Mouse (Mus musculus): ENCODE results near the gene Herpud2.

Herpud2 gene

GRCm38 (mm10) chr9:25151611-25152241 lies at the start of gene Herpud2:
Gene Herpud2 (minus strand): TSS chr9:25151820.
- DNase-seq, result peak; percentile 93 to 98

- no peak for DNase-seq
Observed at GRCm38 (mm10) chr9:25200987-25201386, 49.4 kb upstream of the Herpud2 start.

- DNase-seq, result no peak
Observed at GRCm38 (mm10) chr9:25200148-25200547, 48.5 kb upstream of the Herpud2 start.

GRCm38 (mm10) chr9:25196746-25197145 lies 45.1 kb upstream of the Herpud2 start:
- DNase-seq, result no peak

GRCm38 (mm10) chr9:25191612-25192011 lies 40.0 kb upstream of the Herpud2 start:
- DNase-seq, result no peak

GRCm38 (mm10) chr9:25186501-25186900 lies 34.9 kb upstream of the Herpud2 start:
- DNase-seq, result no peak

GRCm38 (mm10) chr9:25185854-25186253 lies 34.2 kb upstream of the Herpud2 start:
- no peak for DNase-seq

- DNase-seq, result no peak
Observed at GRCm38 (mm10) chr9:25184606-25185005, 33.0 kb upstream of the Herpud2 start.

GRCm38 (mm10) chr9:25178066-25178465 lies 26.4 kb upstream of the Herpud2 start:
- DNase-seq, result no peak

GRCm38 (mm10) chr9:25177201-25177600 lies 25.6 kb upstream of the Herpud2 start:
- peak; percentile 34 to 40 for DNase-seq

- DNase-seq, result no peak
Observed at GRCm38 (mm10) chr9:25176562-25176961, 24.9 kb upstream of the Herpud2 start.

GRCm38 (mm10) chr9:25175978-25176377 lies 24.4 kb upstream of the Herpud2 start:
- DNase-seq, result no peak

GRCm38 (mm10) chr9:25175039-25175442 lies 23.4 kb upstream of the Herpud2 start:
- peak; percentile 20 to 48 for DNase-seq

- DNase-seq, result no peak
Observed at GRCm38 (mm10) chr9:25174614-25175013, 23.0 kb upstream of the Herpud2 start.

GRCm38 (mm10) chr9:25173171-25173570 lies 21.6 kb upstream of the Herpud2 start:
- peak; percentile 9 to 40 for DNase-seq

GRCm38 (mm10) chr9:25169626-25170025 lies 18.0 kb upstream of the Herpud2 start:
- no peak for DNase-seq

GRCm38 (mm10) chr9:25167458-25168084 lies 16.0 kb upstream of the Herpud2 start:
- peak; percentile 72 to 84 for DNase-seq

GRCm38 (mm10) chr9:25158218-25158617 lies 6.6 kb upstream of the Herpud2 start:
- DNase-seq, result no peak

GRCm38 (mm10) chr9:25156377-25156776 lies 4.8 kb upstream of the Herpud2 start:
- peak in 1 of 2 experiments; percentile 29 for DNase-seq

GRCm38 (mm10) chr9:25153066-25153465 lies 1.4 kb upstream of the Herpud2 start:
- DNase-seq, result no peak

GRCm38 (mm10) chr9:25152457-25152856 lies 837 bp upstream of the Herpud2 start:
- no peak for DNase-seq

GRCm38 (mm10) chr9:25150791-25151610 lies 619 bp downstream of the Herpud2 start:
- peak; percentile 69 to 86 for DNase-seq

GRCm38 (mm10) chr9:25148767-25149166 lies 2.9 kb downstream of the Herpud2 start:
- DNase-seq, result no peak

GRCm38 (mm10) chr9:25145925-25146324 lies 5.7 kb downstream of the Herpud2 start:
- DNase-seq, result no peak
